Mouse (Mus musculus) kidney, adult 2 months (tissue): Measurements from ENCODE around the gene Bphl. TPM values are rescaled to one million over a fixed set of nuclear protein-coding genes. Genes with fewer than 3 reads are reported as not detected.
"Not testable (repeated sequence)": the region's sequence is repeated elsewhere in the genome, so short reads cannot be mapped to it uniquely, and the experiment has no call there.

Experiments used
- DNase-seq: peaks from one replicate; pipeline ENCODE4 v3.0.0; 2021
- H3K27ac ChIP-seq: fragments of 200-500 bp; 2 replicates; pipeline ENCODE4 v1.5.1; 2012; ENCODE audit warnings: low read depth, low read length, control low read depth, inconsistent platforms; ENCODE audit not compliant: insufficient read depth
- H3K27me3 ChIP-seq: fragments of 200-500 bp; replicated peaks from 2 replicates; pipeline ENCODE4 v1.6.1; 2012; ENCODE audit warnings: mild to moderate bottlenecking, moderate library complexity, low read length, inconsistent platforms; ENCODE audit not compliant: control insufficient read depth, insufficient read depth
- H3K36me3 ChIP-seq: fragments of 200-500 bp; 2 replicates; pipeline ENCODE4 v1.6.1; 2012; ENCODE audit warnings: mild to moderate bottlenecking, moderate library complexity, low read length, inconsistent platforms; ENCODE audit not compliant: control insufficient read depth, insufficient read depth
- H3K4me1 ChIP-seq: fragments of 200-500 bp; 2 replicates; pipeline ENCODE4 v1.6.1; 2011; ENCODE audit warnings: low read length; ENCODE audit not compliant: control insufficient read depth, insufficient read depth
- H3K4me3 ChIP-seq: fragments of 200-500 bp; 2 replicates; pipeline ENCODE4 v1.5.1; 2011; ENCODE audit warnings: mild to moderate bottlenecking, low read depth, low read length, control low read depth; ENCODE audit not compliant: insufficient read depth
- CTCF ChIP-seq: fragments of 200-500 bp; conservative IDR thresholded peaks from 2 replicates; pipeline ENCODE4 v1.5.1; 2011; ENCODE audit warnings: low read depth, mild to moderate bottlenecking, control low read depth, low read length, moderate library complexity, mixed read lengths; ENCODE audit not compliant: insufficient read depth, insufficient read length
- POLR2A ChIP-seq: fragments of 200-500 bp; IDR thresholded peaks from one replicate; pipeline ENCODE4 v1.6.1; 2011; ENCODE audit warnings: low read depth, low read length, control low read depth
- WGBS: fragments of 180-500 bp; shearing (Covaris S2); methylation state at CpG from one replicate; pipeline ENCODE4 v1.1.7; 2018; 5-methylcytosine and 5-hydroxymethylcytosine counted together
- polyA plus RNA-seq: library from polyadenylated mRNA; depleted of rRNA; stranded (reverse); fragments of >200 nt; gene quantifications from 2 replicates; pipeline ENCODE4 v1.2.3, GENCODE M21; 2012

The Bphl gene
- polyA plus RNA-seq, 1 experiment: 392 TPM

GRCm38 (mm10) chr13:34066351-34066750 lies 29.0 kb downstream of the Bphl start:
- no peak for TF ChIP-seq CTCF
- TF ChIP-seq POLR2A: no peak
- Histone ChIP-seq H3K4me3 (no peak overlapping the region), H3K27me3 (no peaks in the 10 kb centered on the region), H3K4me1 (no peaks in the 10 kb centered on the region), H3K36me3 (peaks cover 2% of the 10 kb centered on the region), H3K27ac (no peak overlapping the region)
- peak; percentile 46 for DNase-seq
- 72% methylated on average over 1 of the region's 1 CpGs for WGBS

DNA sequence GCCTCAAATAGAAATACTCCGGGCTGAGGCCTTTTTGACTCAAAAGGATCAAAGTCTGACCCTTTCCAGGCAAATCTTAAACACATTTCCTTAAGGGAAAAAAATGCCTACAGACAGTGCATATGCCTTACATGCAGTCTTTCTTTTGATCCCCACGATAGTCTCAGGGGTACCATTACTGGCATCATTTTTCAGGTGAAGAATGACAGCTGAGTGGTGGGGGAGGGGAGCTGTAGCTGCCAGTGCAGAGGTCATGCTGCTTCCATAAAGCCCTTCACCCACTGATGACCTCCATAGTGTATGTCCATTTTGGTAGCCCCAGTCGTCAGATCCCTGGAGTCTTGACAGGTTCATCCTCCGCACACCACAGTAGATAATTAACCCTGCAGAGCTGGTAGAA lies 32.9 kb downstream of the Bphl start:
- H3K36me3 ChIP-seq: no peaks in the 10 kb centered on the region; the same call in 1 of the 2 replicates
- no peak overlapping the region for H3K27ac ChIP-seq
- no peaks in the 10 kb centered on the region for H3K4me1 ChIP-seq
- no peak overlapping the region for H3K4me3 ChIP-seq
- 42% methylated on average over 4 of the region's 4 CpGs for WGBS
- H3K27me3 ChIP-seq: no peaks in the 10 kb centered on the region
- TF ChIP-seq POLR2A (no peak), CTCF (no peak)
- no peak for DNase-seq

DNA sequence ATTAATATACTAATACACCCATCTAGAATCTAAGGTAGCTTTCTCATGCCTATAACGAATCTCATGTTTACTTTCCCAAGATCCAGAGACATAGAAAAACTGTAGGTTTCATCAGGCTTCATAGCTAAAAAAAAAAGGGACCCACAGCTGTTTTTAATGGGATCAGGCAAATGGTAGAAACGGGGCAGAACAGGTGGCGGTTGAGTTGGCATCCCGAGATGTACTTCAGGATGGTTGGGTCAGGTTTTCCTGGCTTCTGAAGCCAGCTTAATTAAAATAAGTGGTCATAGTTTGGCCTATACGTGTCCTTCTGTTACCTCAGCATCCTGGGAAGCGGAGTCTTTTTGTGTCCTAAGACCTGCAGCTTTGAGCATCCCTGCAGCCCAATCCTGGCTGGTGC lies 34.4 kb downstream of the Bphl start:
- Histone ChIP-seq H3K27ac (no peak overlapping the region), H3K27me3 (no peaks in the 10 kb centered on the region), H3K36me3 (no peaks in the 10 kb centered on the region; the same call in 1 of the 2 replicates), H3K4me3 (no peak overlapping the region), H3K4me1 (peaks cover 5% of the 10 kb centered on the region)
- no peak for DNase-seq
- no peak for TF ChIP-seq POLR2A
- no peak for TF ChIP-seq CTCF
- WGBS: 89% methylated on average over 6 of the region's 6 CpGs

DNA sequence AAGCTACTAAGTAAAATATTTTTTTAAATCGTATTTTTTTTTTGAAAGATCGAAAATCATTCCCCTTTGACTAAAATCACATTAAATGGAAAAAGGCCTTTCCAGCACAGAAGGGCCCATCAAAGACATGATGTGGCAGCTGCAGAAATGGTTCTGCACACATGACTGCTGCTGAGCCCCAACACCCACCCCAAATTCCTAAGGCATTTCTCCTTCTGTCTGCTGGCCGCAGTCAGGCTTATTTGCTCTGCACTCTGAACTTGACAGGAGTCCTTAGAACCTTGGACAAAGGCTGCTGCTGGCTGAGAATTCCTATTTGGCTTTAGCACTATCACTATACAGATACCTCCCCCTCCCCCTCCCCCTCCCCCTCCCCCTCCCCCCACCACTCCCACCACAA lies 35.5 kb downstream of the Bphl start:
- 68% methylated on average over 3 of the region's 3 CpGs for WGBS

GRCm38 (mm10) chr13:34074441-34074840 lies 37.0 kb downstream of the Bphl start:
- peaks cover 13% of the 10 kb centered on the region for H3K4me1 ChIP-seq
- DNase-seq, H3K27me3 ChIP-seq, H3K36me3 ChIP-seq, H3K4me3 ChIP-seq, H3K27ac ChIP-seq: not testable (repeated sequence)
- whole genome bisulfite sequencing: 91% methylated on average over 12 of the region's 17 CpGs

More for the DNA sequence above, 35.5 kb downstream of the Bphl start:
- DNase-seq: no peak
- H3K36me3 ChIP-seq: no peaks in the 10 kb centered on the region; the same call in 1 of the 2 replicates
- TF ChIP-seq POLR2A (no peak), CTCF (no peak)
- H3K27ac ChIP-seq: no peak overlapping the region
- no peak overlapping the region for H3K4me3 ChIP-seq
- H3K27me3 ChIP-seq: no peaks in the 10 kb centered on the region
- H3K4me1 ChIP-seq: peaks cover 8% of the 10 kb centered on the region

DNA sequence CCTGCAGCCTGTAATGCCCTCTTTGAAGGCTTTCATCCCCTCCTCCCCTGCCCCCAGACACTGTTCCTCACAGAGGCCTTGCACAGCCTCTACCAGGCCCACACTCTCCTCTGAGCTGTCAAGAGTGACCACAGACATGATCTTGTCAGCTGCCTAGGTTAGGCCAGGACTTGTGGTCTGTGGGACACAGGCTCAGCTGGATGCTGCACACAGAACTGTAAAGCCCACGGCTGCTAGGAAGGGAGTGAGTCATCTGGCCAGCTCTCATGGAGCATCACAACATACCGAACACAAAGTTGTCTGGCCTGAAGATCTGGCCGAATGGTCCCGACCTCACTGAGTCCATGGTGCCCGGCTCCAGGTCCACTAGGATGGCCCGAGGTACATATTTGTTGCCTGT lies 38.5 kb downstream of the Bphl start:
- DNase-seq, H3K36me3 ChIP-seq, H3K27me3 ChIP-seq, H3K27ac ChIP-seq, H3K4me3 ChIP-seq: not testable (repeated sequence)
- WGBS: 72% methylated on average over 6 of the region's 6 CpGs
- H3K4me1 ChIP-seq: peaks cover 13% of the 10 kb centered on the region

- no peak for TF ChIP-seq POLR2A
- no peak for TF ChIP-seq CTCF
- H3K27ac ChIP-seq: 0 out of 2 replicates have a peak overlapping the region, but pooled peaks have one; percentile 11
- WGBS: 36% methylated on average over 20 of the region's 20 CpGs
- H3K4me1 ChIP-seq: peaks cover 13% of the 10 kb centered on the region
- DNase-seq: peak; percentile 44
- no peaks in the 10 kb centered on the region for H3K36me3 ChIP-seq
- no peaks in the 10 kb centered on the region for H3K27me3 ChIP-seq
- peak overlapping the region; percentile 62 for H3K4me3 ChIP-seq
Measured at GRCm38 (mm10) chr13:34076561-34077491, 39.4 kb downstream of the Bphl start.
